Mouse (Mus musculus) spleen, adult 2 months (tissue): ENCODE measurements around the gene Samd4. TPM values are rescaled to one million over a fixed set of nuclear protein-coding genes. Genes with fewer than 3 reads are reported as not detected.

Experiments
- DNase-seq, 2 experiments: peaks; one replicate each; pipeline versions ENCODE4 v3.0.0 to v3.0.0-alpha.2; 2012 to 2021; ENCODE audit warnings: low spot score in 2 of 2, low read depth in 1 of 2
- H3K27ac ChIP-seq: fragments of 200-500 bp; 2 replicates; pipeline ENCODE4 v1.5.1; 2012; ENCODE audit warnings: low read length, inconsistent platforms; ENCODE audit not compliant: insufficient read depth
- H3K27me3 ChIP-seq: fragments of 200-500 bp; 2 replicates; pipeline ENCODE4 v1.6.1; 2012; ENCODE audit warnings: mild to moderate bottlenecking, moderate library complexity, low read length, inconsistent platforms; ENCODE audit not compliant: control insufficient read depth, insufficient read depth
- H3K36me3 ChIP-seq: fragments of 200-500 bp; 2 replicates; pipeline ENCODE4 v1.6.1; 2012; ENCODE audit warnings: mild to moderate bottlenecking, low read length, inconsistent platforms; ENCODE audit not compliant: control insufficient read depth, insufficient read depth
- H3K4me1 ChIP-seq: fragments of 200-500 bp; 2 replicates; pipeline ENCODE4 v1.6.1; 2011; ENCODE audit warnings: inconsistent platforms; ENCODE audit not compliant: control insufficient read depth, insufficient read depth, insufficient read length
- H3K4me3 ChIP-seq: fragments of 200-500 bp; 2 replicates; pipeline ENCODE4 v1.5.1; 2011; ENCODE audit warnings: mild to moderate bottlenecking, inconsistent platforms; ENCODE audit not compliant: insufficient read depth, insufficient read length; ENCODE audit errors: extremely low read depth
- CTCF ChIP-seq: fragments of 200-500 bp; IDR thresholded peaks from 2 replicates; pipeline ENCODE4 v1.5.1; 2011; ENCODE audit warnings: mild to moderate bottlenecking, inconsistent platforms; ENCODE audit not compliant: insufficient read depth, insufficient read length, insufficient replicate concordance; ENCODE audit errors: extremely low read depth
- POLR2A ChIP-seq: fragments of 200-500 bp; IDR thresholded peaks from 2 replicates; pipeline ENCODE4 v1.6.1; 2011; ENCODE audit warnings: low read depth, low read length, inconsistent platforms
- WGBS: fragments of 180-500 bp; shearing (Covaris S2); methylation state at CpG from one replicate; pipeline ENCODE4 v1.1.7; 2018; 5-methylcytosine and 5-hydroxymethylcytosine counted together
- polyA plus RNA-seq: library from polyadenylated mRNA; depleted of rRNA; stranded (reverse); fragments of >200 nt; gene quantifications from 2 replicates; pipeline ENCODE4 v1.2.3, GENCODE M21; 2012; rRNA removed

Samd4 gene
- 3.6 and 3.7 TPM in 2 replicates for polyA plus RNA-seq

- Histone ChIP-seq H3K4me3 (peak within 1 kb of the TSS; percentile 60; the same call in 1 of the 2 replicates), H3K4me1 (peaks cover 4% of the 10 kb centered on the region), H3K36me3 (no peaks in the 10 kb centered on the region), H3K27ac (peak within 1 kb of the TSS; percentile 57; the same call in 1 of the 2 replicates), H3K27me3 (peaks cover 28% of the 10 kb centered on the region)
- no peak for TF ChIP-seq POLR2A
- TF ChIP-seq CTCF, result no peak
- 2% methylated on average over 52 of the region's 54 CpGs for WGBS
- peak in 1 of 2 experiments; percentile 26 for DNase-seq
Observed at GRCm38 (mm10) chr14:46882431-46883067, at the start of gene Samd4. Gene Samd4, plus strand, starts transcription at chr14:46882854.

GRCm38 (mm10) chr14:46839326-46839725, 43.3 kb upstream of the Samd4 start:
- Histone ChIP-seq H3K4me1 (no peaks in the 10 kb centered on the region), H3K27ac (no peak overlapping the region), H3K27me3 (no peaks in the 10 kb centered on the region), H3K36me3 (peaks cover 15% of the 10 kb centered on the region; the same call in 1 of the 2 replicates), H3K4me3 (no peak overlapping the region)
- TF ChIP-seq POLR2A (no peak), CTCF (no peak)
- 86% methylated on average over 4 of the region's 4 CpGs for WGBS
- DNase-seq, result no peak

DNA sequence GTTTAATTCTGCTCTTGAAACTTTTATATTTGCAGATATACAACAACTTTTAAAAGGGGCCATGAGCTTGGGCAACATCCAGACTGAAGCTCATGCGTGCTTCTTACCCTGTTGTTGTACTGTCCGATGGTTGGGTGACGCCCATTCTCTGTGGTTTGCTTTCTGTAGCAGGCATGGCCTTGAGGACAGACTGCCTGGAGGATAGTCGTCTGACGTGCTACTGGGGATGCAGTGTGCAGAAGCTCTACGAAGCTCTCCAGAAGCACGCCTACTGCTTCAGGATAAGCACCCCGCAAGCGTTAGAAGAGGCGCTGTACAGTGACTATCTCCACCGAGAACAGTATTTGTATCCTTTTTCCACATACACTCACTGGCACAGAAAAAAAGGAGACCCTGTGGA, 36.9 kb upstream of the Samd4 start:
- H3K4me1 ChIP-seq, result no peaks in the 10 kb centered on the region
- no peak for TF ChIP-seq POLR2A
- TF ChIP-seq CTCF, result no peak
- DNase-seq, result no peak
- 96% methylated on average over 11 of the region's 11 CpGs for WGBS
- H3K4me3 ChIP-seq, result no peak overlapping the region
- H3K27me3 ChIP-seq, result no peaks in the 10 kb centered on the region
- H3K27ac ChIP-seq, result no peak overlapping the region
- H3K36me3 ChIP-seq, result peaks cover 11% of the 10 kb centered on the region; the same call in 1 of the 2 replicates

DNA sequence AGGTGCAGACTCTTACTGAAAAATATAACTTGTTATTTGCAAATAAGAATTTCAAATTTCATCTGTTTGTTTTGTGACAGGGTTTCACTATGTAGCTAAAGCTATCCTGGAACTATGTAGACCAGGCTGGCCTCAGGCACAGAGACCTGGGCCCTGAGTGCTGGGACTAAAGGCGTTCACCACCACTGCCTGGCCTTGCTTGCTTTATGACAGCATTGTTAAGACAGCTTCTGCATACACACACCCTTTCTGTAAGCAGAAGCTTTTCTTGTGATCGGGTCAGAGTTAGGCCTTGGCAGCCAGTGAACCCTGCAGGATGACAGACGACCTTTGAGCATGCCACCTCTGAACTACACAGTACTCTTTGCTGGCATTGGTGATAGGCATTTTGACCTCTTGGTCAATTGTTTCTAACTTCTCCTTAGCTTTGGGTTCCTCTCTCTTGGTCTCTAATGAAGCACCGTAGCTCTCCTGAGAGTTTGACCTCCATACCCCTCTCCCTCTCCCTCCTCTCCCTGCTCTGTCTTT, 34.5 kb upstream of the Samd4 start:
- no peak overlapping the region for H3K4me3 ChIP-seq
- H3K36me3 ChIP-seq, result 0 out of 2 replicates have a peak, but pooled peaks cover 1% of the 10 kb centered on the region
- TF ChIP-seq CTCF (no peak), POLR2A (no peak)
- H3K27ac ChIP-seq, result no peak overlapping the region
- no peaks in the 10 kb centered on the region for H3K4me1 ChIP-seq
- H3K27me3 ChIP-seq, result no peaks in the 10 kb centered on the region
- DNase-seq, result no peak
- 94% methylated on average over 4 of the region's 4 CpGs for WGBS

DNA sequence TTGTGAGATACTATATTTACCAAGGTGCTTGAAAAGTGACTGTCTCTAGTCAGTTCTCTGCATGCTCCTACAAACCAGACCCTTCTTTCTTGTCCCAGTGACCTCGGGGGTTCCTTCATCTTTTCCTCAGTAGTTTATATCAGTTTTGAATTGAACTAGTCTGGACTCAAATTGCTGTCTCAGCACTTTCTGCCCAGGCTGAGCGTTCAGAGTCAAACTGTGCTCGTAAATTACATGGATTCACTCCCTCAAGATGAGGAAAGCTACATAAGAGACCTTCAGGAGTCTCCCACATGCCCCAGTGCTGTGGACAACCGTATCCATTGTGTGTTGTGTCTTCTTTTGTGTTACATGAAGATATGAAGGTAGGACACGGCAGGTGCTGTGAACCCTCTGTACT, 33.9 kb upstream of the Samd4 start:
- no peak for TF ChIP-seq CTCF
- TF ChIP-seq POLR2A, result no peak
- no peaks in the 10 kb centered on the region for H3K4me1 ChIP-seq
- H3K4me3 ChIP-seq, result no peak overlapping the region
- H3K27me3 ChIP-seq, result no peaks in the 10 kb centered on the region
- H3K27ac ChIP-seq, result no peak overlapping the region
- 90% methylated on average over 5 of the region's 5 CpGs for WGBS
- DNase-seq, result no peak
- H3K36me3 ChIP-seq, result 0 out of 2 replicates have a peak, but pooled peaks cover 2% of the 10 kb centered on the region

DNA sequence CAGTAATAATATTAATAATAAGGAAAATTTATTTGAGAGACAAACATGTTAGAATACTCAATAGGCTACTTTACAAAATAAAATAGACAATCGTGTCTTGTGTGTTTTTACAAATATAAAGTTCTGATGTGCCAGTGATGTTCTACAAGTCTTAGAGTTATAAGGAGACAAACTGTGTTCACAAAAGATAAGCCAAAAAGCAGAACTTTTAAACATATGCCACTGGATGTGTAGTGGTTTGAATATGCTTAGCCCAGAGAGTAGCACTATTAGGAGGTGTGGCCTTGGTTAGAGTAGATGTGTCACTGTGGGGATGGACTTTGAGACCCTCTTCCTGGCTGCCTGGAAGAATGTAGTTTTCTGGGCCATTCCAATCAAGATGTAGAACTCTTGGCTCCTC, 32.9 kb upstream of the Samd4 start:
- no peaks in the 10 kb centered on the region for H3K4me1 ChIP-seq
- TF ChIP-seq CTCF, result no peak
- no peak for TF ChIP-seq POLR2A
- H3K4me3 ChIP-seq, result no peak overlapping the region
- H3K27ac ChIP-seq, result no peak overlapping the region
- DNase-seq, result no peak
- peaks cover 4% of the 10 kb centered on the region; the same call in 1 of the 2 replicates for H3K36me3 ChIP-seq
- no peaks in the 10 kb centered on the region for H3K27me3 ChIP-seq
- WGBS, result 84% methylated on average over 1 of the region's 1 CpGs

DNA sequence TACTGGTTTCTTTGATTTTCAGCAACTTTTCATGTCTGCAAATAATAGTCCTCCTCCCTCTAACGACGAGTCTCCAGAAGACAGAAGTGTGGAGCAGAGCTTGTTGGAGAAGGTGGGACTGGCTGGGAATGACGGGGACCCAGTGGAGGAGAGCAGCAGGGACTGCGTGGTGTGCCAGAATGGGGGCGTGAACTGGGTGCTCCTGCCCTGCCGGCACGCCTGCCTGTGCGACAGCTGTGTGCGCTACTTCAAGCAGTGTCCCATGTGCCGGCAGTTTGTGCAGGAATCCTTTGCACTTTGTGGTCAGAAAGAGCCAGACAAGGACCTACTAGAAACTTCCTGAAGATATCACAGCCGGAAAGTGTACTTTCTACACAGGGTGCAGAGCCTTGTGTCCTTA, 29.0 kb upstream of the Samd4 start:
- Histone ChIP-seq H3K4me3 (no peak overlapping the region), H3K4me1 (no peaks in the 10 kb centered on the region), H3K36me3 (peaks cover 3% of the 10 kb centered on the region; the same call in 1 of the 2 replicates), H3K27me3 (no peaks in the 10 kb centered on the region), H3K27ac (no peak overlapping the region)
- 97% methylated on average over 11 of the region's 11 CpGs for WGBS
- TF ChIP-seq POLR2A, result no peak
- no peak for TF ChIP-seq CTCF
- DNase-seq, result no peak
